Mouse (Mus musculus) liver, embryonic 14.5 days (tissue): ENCODE data around the gene Fgfr2. TPM values are rescaled to one million over a fixed set of nuclear protein-coding genes. Genes with fewer than 3 reads are reported as not detected.
A peak's percentile ranks its signal among the peaks of the same experiment; 100 is the strongest.

Source experiments
- ATAC-seq: fragments of 200-750 bp; cut with Nextera tagmentation; 2 replicates; pipeline ENCODE4 v1.8.0; 2017; ENCODE audit warnings: moderate number of reproducible peaks, mild to moderate bottlenecking, moderate library complexity; ENCODE audit not compliant: insufficient read depth
- DNase-seq, 3 experiments: peaks; one replicate each; pipeline ENCODE4 v3.0.0-alpha.2; 2012 to 2013; ENCODE audit warnings: low read depth in 3 of 3, low spot score in 3 of 3
- H3K27ac ChIP-seq: fragments of 300-500 bp; sonication (generic); 2 replicates; pipeline ENCODE4 v1.5.1; 2014; ENCODE audit warnings: moderate library complexity, mild to moderate bottlenecking, control low read depth, inconsistent platforms
- H3K27me3 ChIP-seq: fragments of 300-500 bp; sonication (generic); 2 replicates; pipeline ENCODE4 v1.6.1; 2014; ENCODE audit warnings: mild to moderate bottlenecking, low read length, moderate library complexity; ENCODE audit not compliant: control insufficient read depth, insufficient read depth
- H3K36me3 ChIP-seq: fragments of 300-500 bp; sonication (generic); replicated peaks from 2 replicates; pipeline ENCODE4 v1.6.1; 2014; ENCODE audit warnings: low read depth; ENCODE audit not compliant: control insufficient read depth, insufficient read depth
- H3K4me1 ChIP-seq, 2 experiments: fragments of 200-500 bp in 1 of 2; fragments of 300-500 bp in 1 of 2; sonication (generic) in 1 of 2; replicated peaks; 2 replicates each; pipeline ENCODE4 v1.6.1; 2012 to 2014; ENCODE audit warnings: antibody characterized with exemption in 1 of 2, inconsistent platforms in 1 of 2, low read length in 1 of 2; ENCODE audit not compliant: control insufficient read depth in 2 of 2, insufficient read depth in 2 of 2
- H3K4me2 ChIP-seq: fragments of 300-500 bp; sonication (generic); 2 replicates; pipeline ENCODE4 v1.6.1; 2014; ENCODE audit warnings: low read depth, mild to moderate bottlenecking, control low read depth, moderate library complexity
- H3K4me3 ChIP-seq, 2 experiments: fragments of 200-500 bp in 1 of 2; fragments of 300-500 bp in 1 of 2; sonication (generic) in 1 of 2; 2 replicates each; pipeline ENCODE4 v1.5.1; 2012 to 2014; ENCODE audit warnings: low read depth in 2 of 2, low read length in 2 of 2, mild to moderate bottlenecking in 2 of 2, control low read depth in 1 of 2, inconsistent platforms in 1 of 2, moderate library complexity in 1 of 2; ENCODE audit not compliant: insufficient read depth in 1 of 2
- H3K9ac ChIP-seq: fragments of 300-500 bp; sonication (generic); replicated peaks from 2 replicates; pipeline ENCODE4 v1.6.1; 2014; ENCODE audit warnings: mild to moderate bottlenecking, control low read depth, moderate library complexity
- H3K9me3 ChIP-seq: fragments of 300-500 bp; sonication (generic); 2 replicates; pipeline ENCODE4 v1.6.1; 2016; ENCODE audit warnings: low read length, mixed read lengths; ENCODE audit not compliant: control insufficient read depth
- CTCF ChIP-seq: IDR thresholded peaks from 2 replicates; pipeline ENCODE4 v1.5.1; 2016; ENCODE audit warnings: antibody characterized with exemption, low read depth, control low read depth
- EP300 ChIP-seq: IDR thresholded peaks from 2 replicates; pipeline ENCODE4 v1.6.1; 2016; ENCODE audit warnings: antibody characterized with exemption, low read depth
- WGBS: fragments of 180-500 bp; shearing (Covaris S2); extraction: QIAGEN DNeasy Blood & Tissue Kit; methylation state at CpG from one replicate; pipeline ENCODE4 v1.1.7; 2014; ENCODE audit not compliant: insufficient replicate concordance; 5-methylcytosine and 5-hydroxymethylcytosine counted together
- polyA plus RNA-seq, 2 experiments: library from polyadenylated mRNA; depleted of rRNA in 1 of 2; stranded (reverse) in 1 of 2; unstranded in 1 of 2; fragments of >200 nt; fragmentation: Nextera tagmentation in 1 of 2; extraction: Ambion mirVana in 1 of 2; gene quantifications; 2 replicates each; pipeline versions ENCODE4 v1.2.1 to v1.2.3; 2012 to 2014

Fgfr2 gene
- polyA plus RNA-seq, 2 experiments: 7.9 to 8.8 TPM

DNA sequence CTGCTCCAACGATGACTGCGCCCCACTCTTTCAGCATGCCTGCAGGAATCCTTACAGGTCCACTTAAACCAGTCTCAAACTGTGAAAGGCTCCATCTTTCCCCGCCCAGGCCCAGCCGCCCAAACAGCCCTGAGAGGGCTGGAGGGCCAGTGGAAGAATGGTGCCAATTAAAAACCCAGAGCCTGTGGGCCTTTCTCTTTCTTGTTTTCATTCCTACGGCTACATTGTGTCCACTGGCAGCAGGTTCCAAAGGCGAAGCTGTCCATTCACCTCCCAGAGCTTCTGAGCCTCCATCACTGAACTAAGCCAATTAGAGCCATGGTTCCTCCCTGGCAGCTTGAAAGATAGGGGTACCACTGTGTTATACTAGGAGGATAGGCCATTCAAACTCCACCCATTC lies 391.6 kb downstream of the Fgfr2 start:
- Histone ChIP-seq H3K4me1 (peaks cover 11 to 22% of the 10 kb centered on the region in 2 experiments), H3K27ac (no peak overlapping the region), H3K4me2 (no peak overlapping the region), H3K9ac (no peak overlapping the region), H3K27me3 (no peaks in the 10 kb centered on the region), H3K9me3 (no peaks in the 10 kb centered on the region), H3K36me3 (peaks cover 33% of the 10 kb centered on the region), H3K4me3 (no peak overlapping the region)
- DNase-seq (no peak), ATAC-seq (no peak)
- 88% methylated on average over 6 of the region's 6 CpGs for WGBS
- TF ChIP-seq CTCF: no peak
- TF ChIP-seq EP300: no peak

DNA sequence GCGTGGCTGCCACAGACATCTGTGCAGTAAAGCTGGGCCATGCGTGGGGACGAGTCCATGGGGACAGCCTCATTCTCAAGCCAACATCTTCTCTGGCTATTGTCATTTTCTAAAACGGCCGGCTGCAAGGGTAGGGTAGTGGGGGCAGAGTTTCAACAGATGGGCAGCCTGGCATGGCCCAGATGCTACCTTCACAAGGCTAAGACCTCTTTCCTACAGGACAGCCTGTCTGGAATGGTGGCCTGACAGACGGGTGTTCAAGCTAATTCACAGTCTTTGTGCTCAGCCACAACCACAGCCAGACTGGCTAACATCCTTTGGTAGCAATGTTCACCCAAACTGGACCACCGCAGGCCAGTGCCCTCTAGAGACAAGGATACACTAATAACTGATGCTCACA lies 392.6 kb downstream of the Fgfr2 start:
- H3K4me2 ChIP-seq: no peak overlapping the region
- peaks cover under 1 to 12% of the 10 kb centered on the region in 2 experiments for H3K4me1 ChIP-seq
- H3K4me3 ChIP-seq: no peak overlapping the region
- H3K36me3 ChIP-seq: peaks cover 31% of the 10 kb centered on the region
- H3K9ac ChIP-seq: no peak overlapping the region
- ATAC-seq (no peak), DNase-seq (no peak)
- H3K27ac ChIP-seq: no peak overlapping the region
- whole genome bisulfite sequencing: 87% methylated on average over 7 of the region's 7 CpGs
- no peaks in the 10 kb centered on the region for H3K9me3 ChIP-seq
- no peak for TF ChIP-seq CTCF
- TF ChIP-seq EP300: no peak
- no peaks in the 10 kb centered on the region for H3K27me3 ChIP-seq

DNA sequence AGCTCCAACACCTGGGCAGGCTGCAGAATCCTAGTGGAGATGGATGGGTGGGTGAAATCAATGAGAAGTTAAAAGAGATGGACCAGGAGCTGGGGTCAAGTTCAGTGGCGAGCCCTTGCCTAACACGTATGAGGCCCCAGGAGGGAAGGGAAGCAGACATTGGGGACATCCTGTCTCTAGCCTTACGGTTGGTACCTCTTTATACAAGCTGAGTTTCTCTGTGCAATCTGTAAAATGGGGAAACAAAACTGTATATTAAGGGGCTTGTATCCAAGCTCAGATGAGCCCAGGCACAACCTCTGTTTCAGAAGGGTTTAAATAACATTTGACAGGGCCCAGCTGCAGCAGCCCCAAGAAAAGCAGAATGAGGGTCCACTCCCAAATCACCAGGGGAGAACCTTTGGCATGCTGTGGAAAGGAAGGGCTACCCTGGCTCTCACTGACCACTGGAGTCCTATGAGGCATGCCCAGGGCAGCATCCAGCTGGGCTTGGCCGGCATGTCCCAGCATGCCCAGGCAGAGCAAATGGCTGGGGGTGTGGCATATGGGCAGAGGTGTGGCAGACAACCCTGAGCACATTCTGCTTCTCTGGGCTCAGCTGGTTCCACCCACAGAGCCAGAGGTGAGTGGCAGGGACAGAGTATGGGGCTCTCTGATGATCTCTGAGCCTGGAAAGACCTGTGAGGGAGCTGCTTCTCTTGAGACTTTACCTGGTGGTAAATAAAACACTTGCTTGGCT lies 393.9 kb downstream of the Fgfr2 start:
- Histone ChIP-seq H3K9me3 (no peaks in the 10 kb centered on the region), H3K9ac (no peak overlapping the region), H3K27ac (no peak overlapping the region), H3K27me3 (no peaks in the 10 kb centered on the region), H3K4me1 (peaks cover 8 to 15% of the 10 kb centered on the region in 2 experiments), H3K4me2 (no peak overlapping the region), H3K36me3 (peaks cover 24% of the 10 kb centered on the region), H3K4me3 (no peak overlapping the region)
- DNase-seq (no peak), ATAC-seq (peak; percentile 50)
- TF ChIP-seq EP300: no peak
- TF ChIP-seq CTCF: no peak
- 71% methylated on average over 4 of the region's 4 CpGs for WGBS

DNA sequence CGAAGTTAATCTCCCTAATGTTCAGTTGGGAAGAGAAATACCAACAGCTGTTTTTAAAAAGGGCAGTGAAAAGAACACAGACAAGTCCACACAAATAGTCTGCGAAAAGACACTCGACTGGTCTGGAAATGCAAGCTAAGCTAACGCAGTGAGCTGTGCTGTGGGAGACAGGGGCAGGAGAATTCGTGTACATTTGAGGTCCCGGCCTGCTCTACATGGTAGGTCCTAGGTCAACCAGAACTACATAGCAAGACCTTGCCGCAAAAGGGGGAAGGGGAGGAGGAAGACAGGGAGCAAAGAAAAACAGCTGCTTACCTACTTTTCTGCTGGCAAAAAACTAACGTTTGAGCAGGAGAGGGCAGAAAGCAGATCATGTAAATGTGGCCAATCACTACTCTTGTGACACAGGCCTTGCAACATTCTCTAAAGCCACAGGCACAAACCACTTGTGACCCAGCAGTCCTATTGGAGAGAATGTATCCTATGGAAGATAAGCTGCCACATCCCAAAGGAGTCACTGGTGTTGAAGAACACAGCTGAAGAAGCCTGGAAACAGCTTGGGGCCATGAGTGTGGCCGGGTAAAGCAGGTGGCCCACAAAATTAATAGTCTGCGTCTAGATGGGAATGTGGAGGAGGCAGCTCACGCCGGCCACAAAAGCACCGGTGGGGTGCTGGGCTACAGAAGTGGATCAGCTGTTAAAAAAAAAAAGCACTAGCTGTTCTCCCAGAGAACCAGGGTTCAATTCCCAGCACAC lies 396.9 kb downstream of the Fgfr2 start:
- H3K4me3 ChIP-seq: no peak overlapping the region
- 81% methylated on average over 13 of the region's 13 CpGs for WGBS
- H3K36me3 ChIP-seq: peaks cover 22% of the 10 kb centered on the region
- no peak overlapping the region for H3K27ac ChIP-seq
- no peak overlapping the region for H3K4me2 ChIP-seq
- no peaks in the 10 kb centered on the region for H3K9me3 ChIP-seq
- no peak overlapping the region for H3K9ac ChIP-seq
- TF ChIP-seq EP300 (no peak), CTCF (no peak)
- ATAC-seq: no peak
- peaks cover 20 to 28% of the 10 kb centered on the region in 2 experiments for H3K4me1 ChIP-seq
- DNase-seq: no peak
- H3K27me3 ChIP-seq: no peaks in the 10 kb centered on the region

DNA sequence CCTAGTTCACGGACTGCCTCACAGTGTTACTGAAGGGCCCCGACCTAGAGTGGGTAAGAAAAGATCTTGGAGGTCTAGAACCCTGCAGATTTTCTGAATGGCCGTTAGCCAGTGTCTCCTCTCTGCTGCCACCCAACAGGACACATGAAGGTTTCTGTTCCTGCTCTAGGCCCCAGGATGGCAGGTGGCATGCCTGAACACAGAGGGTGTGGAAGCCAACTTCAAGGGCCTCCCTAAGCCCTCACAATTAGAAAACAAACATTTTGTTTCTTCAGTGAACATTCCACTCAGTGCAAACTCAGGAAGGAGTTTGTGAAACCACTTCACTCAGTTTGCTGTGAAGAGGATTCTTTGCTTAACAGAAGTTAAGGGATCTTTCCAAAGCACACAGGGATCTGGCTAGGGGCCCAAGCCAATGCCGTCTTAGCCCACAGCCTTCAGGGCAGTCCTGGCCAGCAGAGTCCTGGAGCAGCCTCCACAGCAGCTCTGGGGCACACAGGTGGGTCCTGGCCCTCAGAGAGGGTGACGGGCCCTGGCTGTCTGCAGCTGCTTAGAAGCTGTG lies 398.6 kb downstream of the Fgfr2 start:
- 81% methylated on average over 5 of the region's 5 CpGs for WGBS
- H3K4me3 ChIP-seq: no peak overlapping the region
- no peaks in the 10 kb centered on the region for H3K9me3 ChIP-seq
- ATAC-seq (no peak), DNase-seq (no peak)
- no peaks in the 10 kb centered on the region for H3K27me3 ChIP-seq
- H3K9ac ChIP-seq: no peak overlapping the region
- peak overlapping the region; percentile 38 for H3K4me2 ChIP-seq
- H3K4me1 ChIP-seq: peaks cover 23 to 33% of the 10 kb centered on the region in 2 experiments
- H3K27ac ChIP-seq: peak overlapping the region; percentile 32
- TF ChIP-seq EP300 (no peak), CTCF (no peak)
- H3K36me3 ChIP-seq: peaks cover 14% of the 10 kb centered on the region
